Mouse (Mus musculus): ENCODE data around the gene Zc3h7b.
A peak's percentile ranks its signal among the peaks of the same experiment; 100 is the strongest.
"Not testable (repeated sequence)": the region's sequence is repeated elsewhere in the genome, so short reads cannot be mapped to it uniquely, and the experiment has no call there.

Zc3h7b gene

DNA sequence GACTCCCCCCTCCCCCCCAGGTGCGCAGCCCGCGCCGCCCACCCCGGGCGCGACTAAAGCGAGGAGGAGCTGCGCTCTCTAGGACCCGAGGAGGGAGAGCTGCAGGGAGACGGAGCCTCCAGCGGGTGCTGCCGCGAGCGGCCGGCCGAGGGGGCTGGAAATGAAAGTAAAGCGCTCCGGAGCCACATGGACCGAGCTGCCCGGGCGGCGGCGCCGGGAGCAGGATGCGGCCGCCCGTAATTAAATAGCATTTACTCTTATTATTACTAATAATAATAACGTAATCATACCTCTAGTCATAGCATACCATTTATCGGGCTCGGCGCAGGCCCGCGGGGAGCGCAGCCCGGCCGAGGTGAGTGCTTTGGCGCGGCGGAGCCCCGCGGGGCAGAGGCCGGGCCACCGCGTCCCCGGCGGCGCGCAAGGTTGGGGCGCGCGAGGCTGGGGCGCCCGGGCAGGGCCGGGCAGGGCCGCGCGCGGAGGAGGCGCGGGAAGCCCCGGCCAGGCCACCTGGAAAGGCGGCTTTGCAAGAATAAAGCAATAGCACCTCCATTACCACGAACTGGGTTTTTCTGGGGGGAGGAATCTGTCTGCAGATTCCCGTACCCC lies at the start of gene Zc3h7b, which contains the start of gene Rangap1:
TSS of gene Zc3h7b (plus strand) at position 66 of the 609 bp plus-strand sequence.
TSS of gene Rangap1 (minus strand) at position 539 of the 609 bp plus-strand sequence.
- peak; percentile 51 to 74 for DNase-seq

DNA sequence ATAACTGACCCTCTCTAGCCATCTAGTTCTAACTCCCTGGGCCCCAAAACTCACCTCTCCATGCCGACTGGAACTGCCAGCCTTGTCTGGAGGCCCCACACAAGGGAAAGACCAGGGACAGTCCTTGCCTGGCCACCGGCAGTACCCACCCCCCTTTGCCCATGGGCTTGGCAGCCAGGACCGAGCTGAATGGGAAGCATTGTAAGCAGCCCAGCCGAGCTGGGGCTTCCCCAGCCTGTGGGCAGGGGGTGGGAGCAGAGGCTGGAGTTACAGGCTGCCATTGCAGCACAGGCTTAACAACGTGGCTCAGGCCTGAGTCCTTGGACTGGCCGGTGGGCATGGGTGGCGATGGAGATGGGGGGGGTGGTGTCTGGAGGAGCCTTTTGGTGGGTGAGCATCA lies 47.7 kb upstream of the Zc3h7b start, which contains the start of gene Chadl:
TSS of gene Chadl (minus strand) at position 113 of the 400 bp plus-strand sequence.
- no peak for DNase-seq

DNA sequence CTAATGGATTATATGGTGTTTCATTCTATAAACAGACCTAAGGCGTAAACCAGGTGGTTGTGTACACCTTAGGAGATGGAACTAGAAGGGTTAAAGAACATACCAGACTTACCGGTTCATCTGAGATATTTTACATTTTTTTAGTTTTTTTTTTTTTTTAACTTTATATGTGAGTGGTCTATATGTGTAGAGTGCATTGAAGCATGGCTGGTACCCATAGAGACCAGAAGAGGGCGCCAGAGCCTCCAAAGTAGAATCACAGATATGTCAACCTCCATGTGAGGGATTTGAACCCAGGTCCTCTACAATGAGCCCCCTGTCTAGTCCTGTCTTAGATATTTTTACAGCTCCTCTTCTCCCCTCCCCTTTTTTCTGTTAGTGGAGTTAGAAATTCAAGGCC lies 47.0 kb upstream of the Zc3h7b start:
- peak in 1 of 2 experiments; percentile 51 for DNase-seq

DNA sequence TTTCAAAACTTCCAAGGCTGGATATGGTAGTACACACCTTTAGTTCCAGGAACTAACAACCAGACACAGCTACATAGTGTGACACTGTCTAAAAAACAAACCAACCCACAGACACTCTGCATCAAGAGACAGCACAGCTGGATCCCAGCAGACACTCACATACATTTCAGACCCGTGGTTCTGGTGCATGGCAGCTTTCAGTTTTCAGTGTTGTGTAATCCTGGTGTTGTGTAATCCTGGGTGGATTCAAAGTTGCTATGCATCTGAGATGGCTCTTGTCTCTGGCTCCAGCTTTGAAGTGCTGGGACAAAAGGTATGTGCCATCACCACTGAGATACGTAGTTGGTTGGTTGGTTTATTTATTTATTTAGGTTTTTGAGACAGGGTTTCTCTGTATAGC lies 46.3 kb upstream of the Zc3h7b start:
- no peak for DNase-seq

DNA sequence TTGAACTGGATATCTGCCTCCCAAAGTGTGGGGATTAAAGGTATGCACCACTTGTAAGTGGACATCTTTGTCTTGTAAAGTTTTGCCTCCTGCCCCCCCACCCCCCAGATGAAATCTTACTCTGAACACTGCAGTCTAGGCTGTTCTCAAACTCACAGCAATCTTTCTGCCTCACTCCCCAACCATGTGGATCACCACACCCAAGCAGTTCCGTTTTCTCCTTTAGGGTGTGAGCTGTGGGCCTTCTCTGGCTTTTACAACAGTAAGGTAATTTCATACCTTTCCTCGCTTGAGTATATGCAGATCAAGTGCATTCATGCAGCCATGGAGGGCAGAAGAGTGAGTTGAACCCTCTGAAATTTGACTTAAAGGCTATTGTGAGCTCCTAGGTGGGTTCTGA lies 44.7 kb upstream of the Zc3h7b start:
- no peak for DNase-seq

DNA sequence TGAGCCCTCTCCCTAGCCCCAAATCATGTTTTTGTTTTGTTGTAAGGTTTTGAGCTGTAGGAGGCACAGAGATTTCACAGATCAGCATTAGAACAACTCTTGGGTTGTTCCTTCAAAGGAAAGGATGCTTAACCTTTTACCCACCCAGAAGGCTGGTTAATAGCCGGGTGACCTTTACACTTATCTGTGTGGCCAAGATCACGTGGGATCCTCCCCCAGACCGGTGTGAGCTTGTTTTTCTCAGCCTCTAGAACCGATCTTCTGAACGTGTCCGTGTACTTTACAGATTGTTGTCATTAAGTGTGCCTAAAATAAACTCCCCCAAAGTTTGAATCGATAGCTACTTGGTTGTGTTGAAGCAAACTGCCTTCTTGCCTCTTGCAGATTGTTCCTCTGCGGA lies 44.3 kb upstream of the Zc3h7b start:
- peak; percentile 81 to 84 for DNase-seq

DNA sequence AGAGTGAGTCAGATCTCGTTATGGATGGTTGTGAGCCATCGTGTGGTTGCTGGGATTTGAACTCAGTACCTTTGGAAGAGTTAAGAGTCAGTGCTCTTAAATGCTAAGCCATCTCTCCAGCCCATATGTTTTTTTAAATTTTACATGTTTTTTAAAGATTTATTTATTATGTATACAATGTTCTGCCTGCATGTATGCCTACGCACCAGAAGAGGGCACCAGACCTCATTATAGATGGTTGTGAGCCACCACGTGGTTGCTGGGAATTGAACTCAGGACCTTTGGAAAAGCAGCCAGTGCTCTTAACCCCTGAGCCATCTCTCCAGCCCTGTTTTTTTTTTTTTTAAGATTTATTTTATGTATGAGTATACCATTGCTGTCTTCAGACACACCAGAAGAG lies 43.5 kb upstream of the Zc3h7b start:
- DNase-seq = not testable (repeated sequence)

DNA sequence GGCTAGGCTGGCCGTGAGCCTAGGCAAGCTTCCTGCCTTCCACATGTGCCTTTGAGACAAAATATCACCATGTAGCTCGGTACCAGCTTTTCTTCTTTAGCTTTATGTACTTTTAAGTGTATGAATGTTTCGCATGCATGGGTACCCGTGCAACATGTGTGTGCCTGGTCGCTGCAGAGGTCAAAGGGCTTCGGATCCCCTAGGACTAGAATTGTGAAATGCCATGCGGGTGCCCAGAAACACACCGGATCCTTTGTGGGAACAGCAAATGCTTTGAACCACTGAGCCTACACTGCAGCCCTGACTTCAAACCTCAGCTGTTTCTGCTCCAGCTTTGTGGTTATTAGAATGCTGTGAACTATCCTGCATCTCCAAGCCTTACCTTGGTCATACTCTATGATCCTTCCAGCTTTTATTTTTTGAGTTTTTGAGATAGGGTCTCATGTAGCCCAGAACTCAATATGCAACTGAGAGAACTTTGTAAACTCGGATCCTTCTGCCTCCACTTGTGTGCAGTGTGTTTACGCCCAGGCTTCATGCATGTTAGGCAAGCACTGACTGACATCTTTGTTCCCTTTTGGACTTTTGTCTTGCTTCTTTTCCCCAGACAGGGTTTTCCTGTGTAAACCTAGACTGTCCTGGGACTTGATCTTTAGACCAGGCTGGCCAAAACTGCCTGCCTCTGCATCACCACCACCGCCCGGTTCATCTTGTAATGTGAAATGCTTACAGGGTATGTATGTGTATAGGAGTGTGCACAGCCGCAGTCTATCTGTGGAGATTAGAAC lies 42.4 kb upstream of the Zc3h7b start:
- DNase-seq = no peak

DNA sequence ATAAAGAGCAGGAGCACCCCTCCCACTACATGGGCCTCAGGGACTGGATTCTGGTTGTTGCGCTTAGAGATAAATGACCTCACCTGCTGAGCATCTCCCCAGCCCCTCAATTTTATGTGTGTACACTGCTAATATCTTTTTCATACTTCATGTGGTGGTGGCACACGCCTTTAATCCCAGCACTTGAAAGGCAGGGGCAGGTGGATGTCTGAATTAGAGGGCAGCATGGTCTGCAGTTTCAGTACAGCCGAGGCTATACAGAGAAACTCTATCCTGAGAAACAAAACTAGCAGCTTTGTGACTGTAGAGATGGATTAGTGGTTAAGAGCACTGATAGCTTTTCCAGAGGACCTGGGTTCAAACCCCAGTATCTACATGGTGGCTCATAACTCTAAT lies 41.8 kb upstream of the Zc3h7b start:
- no peak for DNase-seq

DNA sequence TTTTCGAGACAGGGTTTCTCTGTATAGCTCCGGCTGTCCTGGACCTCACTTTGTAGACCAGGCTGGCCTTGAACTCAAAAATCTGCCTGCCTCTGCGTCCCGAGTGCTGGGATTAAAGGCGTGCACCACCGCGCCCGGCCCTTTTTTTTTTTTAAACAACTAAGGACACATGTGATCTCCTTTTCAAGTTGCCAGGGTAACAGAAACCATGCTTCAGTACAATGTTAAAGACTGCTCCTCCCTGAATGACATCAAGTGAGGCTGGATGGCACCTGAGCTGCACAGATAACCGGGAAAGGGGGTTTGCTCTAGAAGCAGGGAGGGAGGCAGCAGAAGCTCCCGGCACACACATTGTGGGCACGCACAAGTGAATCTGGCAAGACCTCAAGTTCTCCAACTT lies 35.9 kb upstream of the Zc3h7b start:
- no peak for DNase-seq

DNA sequence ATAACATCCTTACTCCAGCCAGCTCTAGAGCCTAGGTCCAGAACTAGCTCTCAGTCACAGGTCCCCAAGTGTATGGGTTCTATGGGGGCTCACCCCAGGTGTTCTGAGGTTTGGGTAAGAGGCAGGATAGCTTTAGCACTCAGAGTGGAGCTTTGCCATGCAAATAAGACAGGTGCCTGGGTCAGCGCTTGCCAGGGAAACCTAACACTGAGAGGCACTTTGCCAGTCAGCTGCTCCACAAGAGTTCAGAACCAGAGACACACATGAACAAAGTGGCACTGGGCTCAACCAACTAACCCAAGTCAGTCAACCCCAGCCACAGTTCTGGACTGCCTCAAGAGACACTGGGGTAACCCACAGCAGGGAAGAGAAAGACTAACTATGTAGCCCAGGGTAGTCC lies 35.2 kb upstream of the Zc3h7b start:
- DNase-seq = no peak

DNA sequence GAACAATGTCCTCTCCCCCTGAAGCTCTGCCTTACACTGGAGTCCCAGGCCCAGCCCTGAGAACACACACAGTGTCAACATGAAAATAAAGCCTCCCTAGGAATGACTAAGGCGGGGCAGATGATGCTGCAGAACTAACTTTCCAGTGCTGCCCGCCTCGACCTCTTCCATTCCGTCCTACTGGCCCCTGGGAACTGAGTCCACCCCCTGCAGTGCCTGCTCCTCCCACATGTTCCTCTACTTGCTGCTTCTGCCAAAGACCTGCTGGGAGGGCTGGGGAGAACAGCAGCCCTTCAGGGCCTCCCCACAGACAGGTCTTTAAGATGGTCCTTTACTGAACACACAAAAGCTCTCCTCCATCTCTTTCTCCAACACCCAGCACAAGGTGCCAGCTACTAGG lies 34.1 kb upstream of the Zc3h7b start:
- no peak for DNase-seq

DNA sequence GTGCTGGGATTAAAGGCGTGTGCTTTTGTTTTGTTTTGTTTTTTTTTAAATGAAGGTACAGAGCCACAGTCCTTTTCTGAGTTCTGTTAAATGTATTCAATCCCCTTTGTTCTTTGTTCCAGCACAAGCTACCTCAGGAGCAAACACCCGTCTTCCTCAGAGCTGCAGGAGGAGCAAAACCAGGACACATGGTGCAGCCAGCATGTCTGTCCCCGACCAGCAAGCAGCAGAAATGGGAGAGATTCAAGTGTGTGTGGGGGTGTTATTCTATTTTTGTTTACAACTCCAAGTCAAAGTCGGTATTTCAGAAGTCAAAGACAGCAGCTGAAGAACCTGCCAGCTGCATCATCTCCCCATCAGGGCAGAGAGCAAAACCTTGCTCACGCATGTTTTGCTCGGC lies 31.1 kb upstream of the Zc3h7b start:
- no peak for DNase-seq

DNA sequence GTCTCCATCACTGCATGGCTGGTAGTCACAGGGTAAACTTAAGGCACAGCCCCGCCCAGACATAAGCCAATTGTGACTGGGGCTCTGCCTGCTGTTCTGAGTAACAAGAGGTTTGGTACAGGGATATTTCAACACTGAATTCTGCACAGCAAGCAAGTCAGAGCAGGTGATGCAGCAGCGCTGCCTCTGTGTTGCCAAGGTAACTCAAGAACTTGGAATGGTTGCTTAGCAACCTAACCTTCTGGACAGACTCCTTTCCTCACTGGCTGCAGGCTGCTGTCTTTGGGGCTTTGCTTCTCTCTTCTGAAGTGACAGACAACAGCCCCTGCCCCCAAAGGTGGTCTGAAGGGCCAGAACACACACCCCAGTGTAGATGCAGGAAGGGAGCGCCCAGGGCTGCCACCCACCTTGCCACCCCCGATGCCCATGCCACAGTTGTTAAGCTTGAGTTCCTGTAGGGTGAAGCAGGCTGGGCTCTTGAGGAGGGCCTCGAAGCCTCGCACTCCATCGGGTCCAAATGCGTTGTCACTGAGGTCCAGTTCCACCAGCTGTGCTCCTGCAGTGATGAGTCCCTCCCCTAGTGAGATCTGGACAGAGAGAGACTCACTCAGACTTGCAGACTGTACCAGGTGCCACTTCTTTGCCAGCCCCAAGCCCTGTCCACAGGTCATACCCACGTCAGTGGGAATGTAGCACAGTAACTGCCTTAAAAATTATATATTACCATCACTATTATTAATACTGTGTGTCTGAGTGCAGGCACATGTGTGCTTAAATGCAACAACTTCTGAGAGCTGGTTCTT lies 26.3 kb upstream of the Zc3h7b start:
- no peak for DNase-seq

DNA sequence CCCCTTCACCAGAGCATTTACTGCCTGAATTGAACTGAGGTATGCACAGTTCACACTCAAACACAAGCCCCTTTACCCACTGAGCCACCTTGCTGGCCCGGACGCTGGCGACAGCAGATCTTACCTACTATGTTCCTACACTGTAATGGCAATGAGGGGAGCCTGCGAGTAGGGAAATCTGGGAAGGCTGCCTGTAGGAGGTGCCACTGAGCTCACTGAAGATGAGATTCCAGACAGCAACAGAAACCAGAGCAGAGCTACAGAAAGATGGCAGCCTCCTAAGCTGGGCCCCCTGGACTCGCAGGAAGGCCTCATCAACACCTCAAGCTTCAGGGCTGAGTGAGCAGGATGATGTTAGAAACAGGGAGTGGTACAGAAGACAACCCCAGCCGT lies 25.7 kb upstream of the Zc3h7b start:
- DNase-seq = no peak

DNA sequence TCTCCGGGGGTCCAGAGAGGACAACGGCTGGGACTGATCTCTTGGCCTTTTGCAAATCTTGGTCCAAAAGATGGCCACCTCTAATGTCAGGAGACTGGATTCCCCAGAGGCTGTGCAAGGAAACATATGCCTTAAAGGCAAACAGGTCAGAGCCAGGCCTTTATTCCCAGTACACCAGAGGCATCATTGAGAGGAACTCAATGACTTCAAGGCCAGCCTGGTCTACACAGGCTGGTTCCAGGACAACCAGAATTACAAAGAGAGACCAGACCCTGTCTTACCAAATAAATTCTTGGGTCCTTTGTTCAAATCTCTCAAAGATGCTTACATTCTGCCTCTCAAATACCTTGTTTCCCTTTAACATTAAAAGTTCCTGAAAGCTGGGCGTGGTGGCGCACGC lies 22.5 kb upstream of the Zc3h7b start:
- no peak for DNase-seq

DNA sequence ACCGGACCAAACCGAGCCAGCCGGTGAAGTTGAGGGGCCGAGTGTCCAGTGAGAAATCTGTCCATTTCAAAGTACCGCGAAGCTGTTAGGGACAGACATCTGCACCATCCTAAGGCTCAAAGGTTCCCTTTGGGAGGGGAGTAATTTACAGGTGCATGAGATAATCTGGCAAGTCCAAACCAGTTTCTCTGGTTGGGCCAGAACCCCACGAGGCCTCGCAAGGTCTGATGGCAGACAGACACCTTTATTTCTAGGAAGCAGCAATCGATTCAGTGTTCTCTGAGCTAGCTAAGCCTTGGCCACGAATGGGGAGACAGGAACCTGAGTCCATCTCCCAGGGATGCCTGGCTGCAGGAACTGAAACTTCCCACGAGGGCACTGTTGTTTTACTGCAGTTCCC lies 21.2 kb upstream of the Zc3h7b start:
- no peak for DNase-seq

DNA sequence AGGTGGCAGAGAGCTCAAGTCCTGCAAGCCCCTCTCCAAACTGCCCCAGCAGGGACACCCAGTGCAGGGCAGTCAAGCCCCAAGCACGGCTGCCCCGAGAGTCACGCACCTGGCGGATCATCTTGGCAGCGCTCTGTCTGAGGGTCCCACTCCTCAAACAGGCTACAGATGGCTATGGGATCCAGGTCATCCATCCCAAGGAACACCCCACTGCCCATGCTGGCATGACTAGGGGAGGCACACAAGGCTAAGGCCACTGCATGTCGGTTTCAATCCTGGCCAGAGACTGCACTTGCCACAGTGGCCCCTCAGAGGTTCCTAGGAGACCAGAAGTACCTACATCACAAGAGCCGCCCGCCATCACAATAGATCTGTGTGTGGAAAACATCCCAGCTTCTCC lies 18.9 kb upstream of the Zc3h7b start:
- no peak for DNase-seq

DNA sequence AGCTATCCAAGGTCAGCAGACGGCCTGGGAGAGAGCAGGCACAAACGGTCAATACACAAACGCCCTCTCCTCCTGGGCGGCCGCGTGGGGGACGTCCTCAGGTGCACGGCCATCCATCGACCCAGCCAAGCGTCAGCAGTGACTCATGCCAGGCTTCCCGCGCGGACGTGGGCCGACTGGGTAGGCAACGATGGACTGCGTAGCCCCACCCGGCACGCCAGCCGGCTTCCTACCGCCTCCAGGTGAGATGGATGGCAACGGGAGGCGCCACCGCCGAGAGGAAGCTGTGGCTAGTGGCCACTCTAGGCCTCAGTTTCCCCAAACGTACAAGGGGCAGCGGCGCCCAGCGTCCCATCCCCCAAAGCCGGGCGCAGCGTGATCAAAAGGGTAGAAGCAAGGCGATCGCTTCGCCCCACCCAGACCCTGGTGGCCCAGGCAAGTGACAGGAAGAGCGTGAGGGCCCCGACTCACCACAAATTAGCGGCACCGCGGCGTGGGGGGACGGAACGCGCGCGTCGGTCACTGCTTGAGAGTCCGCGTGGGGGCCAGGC lies 15.5 kb upstream of the Zc3h7b start:
- DNase-seq = peak; percentile 24 to 36

DNA sequence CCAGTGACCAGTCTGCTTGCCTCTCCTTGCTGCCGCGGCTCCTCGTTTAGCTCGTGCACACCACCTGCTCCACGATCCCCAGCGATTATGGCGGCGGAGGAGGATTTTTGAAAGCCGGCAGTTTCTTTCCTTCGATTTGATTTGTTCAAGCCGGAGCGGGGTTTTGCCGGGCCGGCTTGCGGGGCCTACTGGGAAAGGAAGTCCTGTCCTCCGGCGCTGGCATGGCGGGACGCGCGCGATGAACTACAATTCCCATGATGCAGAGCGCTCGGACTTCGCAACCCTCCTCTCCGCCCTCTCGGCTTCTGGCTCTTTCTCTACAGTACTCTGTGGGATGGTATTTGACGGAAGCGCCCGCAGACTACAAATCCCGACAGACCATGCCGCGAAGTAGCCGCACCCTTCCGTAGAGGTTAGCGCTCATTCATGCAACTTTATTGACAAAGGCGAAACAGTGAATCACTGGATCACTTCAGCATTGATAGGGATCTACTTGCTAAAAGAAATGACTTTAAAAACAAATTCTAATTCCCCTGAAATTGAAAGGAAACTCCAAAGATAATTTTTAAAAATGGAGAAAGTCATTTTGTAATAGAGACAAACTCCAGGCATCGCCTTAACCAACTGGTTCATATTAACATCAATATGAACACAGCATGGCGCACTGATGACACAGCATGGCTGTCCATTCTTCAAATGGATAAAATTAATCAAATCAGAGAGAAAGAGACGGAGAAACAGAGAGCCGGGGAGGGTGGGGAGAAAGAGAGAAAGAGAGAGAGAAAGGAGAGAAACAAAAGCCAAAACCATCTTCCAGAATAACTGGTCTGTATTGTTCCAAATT lies 14.8 kb upstream of the Zc3h7b start:
- DNase-seq = peak; percentile 99

DNA sequence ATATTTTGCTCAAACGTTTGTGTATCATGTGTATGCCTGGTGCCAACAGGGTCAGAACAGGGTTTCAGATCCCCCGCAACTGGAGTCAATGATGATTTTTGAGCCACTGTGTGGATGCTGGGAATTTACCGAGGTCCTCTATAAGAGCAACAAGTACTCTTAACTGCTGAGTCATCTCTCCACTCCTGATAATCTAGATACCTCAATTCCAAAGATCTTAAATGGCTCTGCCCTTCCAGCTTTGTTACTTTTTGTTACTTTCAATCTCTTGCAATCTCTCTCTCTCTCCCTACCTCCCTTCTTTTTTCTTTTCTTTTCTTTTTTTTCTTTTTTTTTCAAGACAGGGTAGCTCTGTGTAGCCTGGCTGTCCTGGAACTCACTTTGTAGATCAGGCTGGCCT lies 9.8 kb upstream of the Zc3h7b start:
- DNase-seq = no peak

DNA sequence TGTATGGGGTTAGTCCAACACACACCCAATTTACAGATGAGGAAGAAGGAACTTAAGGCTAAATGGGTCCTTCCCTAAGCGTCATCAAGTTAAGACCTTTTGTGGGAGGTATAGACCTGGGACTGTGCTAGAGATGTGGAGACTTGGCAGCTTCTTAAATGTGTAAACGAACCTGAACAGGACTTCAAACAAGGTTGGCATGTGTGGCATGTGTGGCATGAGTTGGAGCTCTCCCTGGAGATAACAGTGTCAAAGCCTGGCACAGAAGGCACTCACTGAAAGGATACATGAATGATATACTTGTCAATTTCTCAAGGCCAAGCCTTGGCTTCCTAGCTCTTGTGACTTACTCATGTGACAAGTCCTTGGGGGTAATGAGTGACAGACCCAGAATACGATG lies 5.6 kb upstream of the Zc3h7b start:
- DNase-seq = no peak

Data from kidney, adult 8-10 months (tissue).